Mouse (Mus musculus): ENCODE measurements around the gene Gm20388. TPM values are rescaled to one million over a fixed set of nuclear protein-coding genes. Genes with fewer than 3 reads are reported as not detected.

The Gm20388 gene
- total RNA-seq, 2 experiments from 2014 or later = 10.3 to 10.6 TPM

DNA sequence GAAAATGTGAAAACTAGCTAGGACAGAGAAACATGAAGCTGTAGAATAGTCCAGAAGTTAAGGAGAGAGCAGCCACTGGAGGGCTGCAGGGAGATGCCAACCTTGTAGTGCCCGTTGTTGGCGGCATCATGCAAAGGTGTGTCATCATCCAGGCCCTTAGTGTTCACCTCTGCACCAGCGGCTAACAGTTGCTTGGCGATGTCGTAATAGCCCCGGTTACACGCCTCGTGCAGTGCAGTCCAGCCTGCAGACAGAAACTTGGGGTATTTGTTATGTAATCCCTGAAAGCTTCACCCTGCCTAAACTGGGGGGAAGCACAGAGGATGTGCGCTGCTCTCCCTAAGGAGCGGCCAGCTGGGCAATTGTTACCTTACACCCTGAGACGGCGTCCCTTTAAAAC, 2987.8 kb downstream of the Gm20388 start:
- no peak for DNase-seq (ENCODE audit: low spot score in 2 of 2)
- intact Hi-C loops (cut with DNase I) = loop anchor here (10.0 kb wide), 1 partner anchor 316 kb away; the partner anchor contains the start of genes Chmp1a and Spata33

DNA sequence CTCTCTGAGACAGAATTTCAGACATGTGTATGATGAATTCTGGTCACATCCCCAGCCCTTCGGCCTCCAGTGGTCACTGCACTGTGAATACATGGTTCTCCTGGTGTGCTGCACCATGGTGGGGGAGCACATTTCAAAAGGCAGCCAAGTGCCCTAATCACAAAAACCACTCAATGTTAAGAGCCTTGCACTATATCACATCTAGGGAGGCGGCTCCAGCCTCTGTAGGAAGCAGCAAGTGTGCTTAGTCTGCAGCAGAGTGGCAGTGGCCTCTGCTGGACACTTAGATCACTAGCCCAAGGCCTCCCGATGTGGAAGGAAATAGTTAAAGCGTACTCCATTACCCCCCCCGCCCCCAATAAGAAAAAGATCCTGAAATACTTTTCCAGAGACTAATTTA, 2988.4 kb downstream of the Gm20388 start:
- intact Hi-C loops (cut with DNase I) = loop anchor here (10.0 kb wide), 1 partner anchor 316 kb away; the partner anchor contains the start of genes Chmp1a and Spata33
- DNase-seq (ENCODE audit: low spot score in 2 of 2) = no peak

DNA sequence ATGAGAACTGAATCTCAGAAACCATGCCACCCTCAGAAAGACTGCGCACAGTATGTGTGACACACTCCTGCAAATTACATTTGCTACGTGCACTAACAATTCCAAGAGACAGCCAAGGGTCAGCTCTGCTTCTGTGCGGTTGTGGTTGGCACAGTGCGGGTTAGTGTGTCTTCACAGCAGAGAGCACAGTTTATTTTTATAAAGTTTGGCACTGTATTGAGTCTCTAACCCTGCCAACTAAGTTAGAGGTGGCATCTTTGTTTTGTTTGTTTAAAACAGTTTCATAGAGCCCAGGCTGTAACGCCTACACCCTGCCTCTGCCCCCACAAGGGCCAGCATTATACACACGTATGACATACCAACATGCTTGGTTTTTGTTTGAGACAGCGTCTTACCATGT, 2990.8 kb downstream of the Gm20388 start:
- no peak for DNase-seq (ENCODE audit: low spot score in 2 of 2)
- intact Hi-C loops (cut with DNase I) = no loop called here

DNA sequence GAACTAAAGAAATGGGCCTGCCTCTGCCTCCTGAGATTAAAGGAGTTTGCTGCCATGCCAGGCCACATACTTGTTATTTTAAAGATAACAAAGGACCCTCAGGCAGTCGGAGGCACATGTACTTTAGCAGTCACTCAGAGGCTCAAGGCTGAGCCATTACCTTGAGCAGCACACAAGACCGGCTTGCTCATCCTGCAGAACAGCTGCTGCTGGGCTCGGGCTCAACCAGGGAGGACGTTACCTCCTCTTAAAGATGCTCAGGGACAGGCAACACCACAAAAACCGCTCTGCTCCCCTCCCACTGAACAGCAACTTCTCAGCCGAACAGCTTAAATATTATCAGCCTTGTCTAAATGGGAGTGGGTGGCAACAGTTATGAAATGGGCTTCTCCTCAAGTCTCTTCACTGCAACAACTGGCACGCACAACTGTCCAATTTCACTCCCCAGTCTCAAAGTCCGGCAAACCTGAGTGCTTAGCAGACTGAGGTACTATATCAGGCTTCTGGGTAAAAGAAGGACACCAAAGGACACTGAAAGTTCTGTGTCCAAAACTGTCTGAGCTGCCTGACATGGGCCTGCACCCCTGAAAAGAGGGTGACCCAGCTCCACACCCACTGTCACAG, 2991.4 kb downstream of the Gm20388 start:
- DNase-seq (ENCODE audit: low spot score in 2 of 2) = no peak
- intact Hi-C loops (cut with DNase I) = no loop called here

DNA sequence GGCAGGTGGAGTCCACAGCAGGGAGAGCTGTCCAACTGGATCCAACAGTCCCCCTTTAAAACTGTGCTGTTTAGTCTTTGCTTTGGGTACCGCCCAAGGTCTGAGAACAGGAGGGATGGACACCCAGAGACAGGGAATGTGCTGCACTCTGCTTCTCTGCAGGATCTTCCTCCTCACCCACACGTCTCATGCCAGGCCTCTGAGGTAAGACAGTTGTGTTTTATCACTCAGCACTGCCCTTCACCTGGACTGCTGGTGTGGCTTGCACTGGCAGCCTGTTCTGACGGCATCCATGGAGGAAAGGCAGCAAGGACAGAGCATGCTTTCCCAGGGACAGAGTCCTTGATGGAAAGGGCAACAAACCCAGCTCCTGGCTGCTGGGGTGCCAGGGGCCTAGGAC, 2991.9 kb downstream of the Gm20388 start:
- intact Hi-C loops (cut with DNase I) = no loop called here
- no peak for DNase-seq (ENCODE audit: low spot score in 2 of 2)

DNA sequence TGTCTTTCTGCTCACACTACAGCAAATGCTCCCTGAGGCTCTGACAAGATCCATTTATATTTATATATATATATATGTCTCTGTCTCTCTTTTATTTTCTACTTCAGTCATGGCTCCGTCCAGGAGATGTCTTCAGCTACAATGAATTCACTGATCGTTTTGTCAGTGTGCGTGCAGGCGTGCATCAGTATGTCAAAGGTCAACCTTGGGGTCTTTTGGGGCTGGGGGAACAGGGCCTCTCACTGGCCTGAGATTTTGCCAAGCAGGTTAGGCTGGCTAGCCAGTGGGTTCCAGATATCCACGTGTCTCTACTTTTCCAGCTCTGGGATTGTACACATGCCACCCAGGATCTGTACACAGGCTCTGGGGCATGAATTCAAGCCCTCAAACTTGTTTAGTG, 2992.4 kb downstream of the Gm20388 start:
- intact Hi-C loops (cut with DNase I) = no loop called here
- no peak for DNase-seq (ENCODE audit: low spot score in 2 of 2)

DNA sequence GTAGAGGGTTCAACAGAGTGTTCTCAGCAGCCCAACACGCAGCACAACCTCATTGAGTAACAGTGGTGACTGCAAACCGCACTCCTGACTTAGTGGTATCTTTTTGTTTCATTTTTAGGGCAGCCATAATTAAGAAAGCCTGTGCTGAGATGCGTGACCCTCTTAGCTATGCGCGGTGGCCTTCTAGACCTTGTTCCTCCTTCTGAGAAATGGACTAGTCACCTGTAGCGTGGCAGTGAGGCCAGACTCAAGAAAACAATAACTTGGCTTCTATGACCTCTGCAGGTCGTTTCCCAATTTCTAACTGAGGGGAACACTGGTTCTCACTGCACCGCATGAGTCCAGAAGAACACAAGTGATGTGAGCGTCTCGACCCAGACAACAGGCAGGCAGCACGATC, 2993.9 kb downstream of the Gm20388 start:
- intact Hi-C loops (cut with DNase I) = no loop called here

DNA sequence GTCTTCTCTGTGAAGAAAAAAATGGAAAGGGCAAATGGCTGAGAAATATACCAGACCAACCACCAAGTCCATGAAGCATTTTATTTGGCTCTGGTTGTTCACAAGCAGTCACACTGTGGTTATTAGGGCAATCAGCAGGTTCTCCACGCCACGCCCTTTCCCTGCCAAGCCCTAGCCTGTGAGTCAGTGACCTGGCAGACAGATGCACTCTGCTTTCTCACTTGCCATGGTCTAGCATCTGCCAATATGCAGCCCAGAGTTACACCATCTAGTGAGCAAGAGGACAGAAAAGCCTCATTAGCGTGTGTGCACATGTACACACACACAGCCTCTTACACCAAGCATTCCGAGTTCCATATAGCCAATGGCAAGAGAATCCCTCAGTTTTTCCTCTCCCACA, 2994.7 kb downstream of the Gm20388 start:
- no peak for DNase-seq (ENCODE audit: low spot score in 2 of 2)
- intact Hi-C loops (cut with DNase I) = loop anchor here (5.0 kb wide), 1 partner anchor 197 kb away; the partner anchor contains the start of gene Rpl13

More for the DNA sequence above, 2993.9 kb downstream of the Gm20388 start:
- DNase-seq (ENCODE audit: low spot score in 2 of 2) = no peak

DNA sequence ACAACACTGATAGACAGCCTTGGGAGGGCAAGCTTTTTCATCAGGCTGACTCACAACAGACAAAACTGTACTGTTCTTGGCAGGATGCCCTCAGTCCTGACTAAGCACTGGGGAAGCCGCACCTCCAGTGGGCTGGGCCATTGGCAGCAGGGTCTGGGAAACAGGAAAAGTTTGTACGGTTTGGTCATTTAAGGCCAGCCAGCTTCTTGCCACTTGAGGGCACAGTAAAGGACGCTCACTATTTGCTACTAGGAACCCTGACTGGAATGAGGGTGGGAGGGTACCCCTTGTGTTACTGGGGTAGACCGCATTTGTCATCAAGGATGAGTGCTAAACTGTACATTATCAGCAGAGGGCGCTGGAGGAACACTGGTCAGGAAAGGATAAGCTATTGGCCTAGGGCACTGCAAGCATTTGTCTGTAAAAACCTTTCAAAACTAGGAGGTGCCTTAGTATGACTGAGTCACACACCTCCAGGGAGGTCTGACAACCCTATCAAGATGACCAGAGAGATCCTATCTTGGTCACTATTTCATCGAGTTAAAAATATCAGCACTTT, 2995.9 kb downstream of the Gm20388 start:
- intact Hi-C loops (cut with DNase I) = loop anchor here (1.0 to 5.0 kb wide), 3 partner anchors 134 to 196 kb away; partner anchors contain the start of gene Rpl13

DNA sequence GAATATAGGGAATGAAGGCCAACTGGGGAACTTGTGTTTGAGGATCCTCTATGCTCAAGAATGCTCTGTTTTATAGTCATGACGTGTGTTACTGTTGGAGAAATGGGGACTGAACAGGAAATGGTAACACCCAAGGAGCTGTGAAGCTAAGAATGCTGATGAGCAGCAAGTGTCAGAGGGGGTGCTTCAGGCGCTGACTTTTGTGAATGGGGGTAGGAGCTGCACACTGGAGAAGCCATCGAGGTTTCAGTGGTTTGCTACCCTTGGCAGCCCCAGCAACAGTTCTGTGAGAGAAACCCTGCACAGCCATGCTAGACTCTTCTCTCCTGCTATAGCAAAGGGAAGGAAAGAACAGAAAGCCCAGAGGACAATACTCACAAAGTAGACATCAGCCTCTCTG, 3001.5 kb downstream of the Gm20388 start:
- intact Hi-C loops (cut with DNase I) = no loop called here
- DNase-seq (ENCODE audit: low spot score in 2 of 2) = no peak

More for the DNA sequence above, 2995.9 kb downstream of the Gm20388 start:
- peak; percentile 90 to 92 for DNase-seq (ENCODE audit: low spot score in 2 of 2)

DNA sequence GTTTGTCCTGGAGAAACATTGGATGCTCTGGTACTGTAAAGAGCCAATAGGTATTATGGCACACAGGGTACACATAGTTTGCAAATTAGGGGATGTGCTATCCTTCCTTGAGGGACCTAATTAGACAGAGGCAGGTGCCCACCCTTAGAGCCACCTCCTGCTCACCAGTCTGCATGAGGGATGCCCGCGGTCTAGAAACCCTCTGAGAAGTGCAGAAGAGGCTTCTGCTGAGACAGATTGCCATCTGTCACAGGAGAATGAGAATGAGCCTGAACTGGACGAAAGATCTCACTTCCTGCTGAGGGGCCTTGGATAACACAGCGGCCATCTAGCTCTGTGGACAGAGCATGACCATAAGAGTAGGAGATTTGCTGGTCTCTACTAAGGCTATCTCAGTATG, 3002.2 kb downstream of the Gm20388 start:
- intact Hi-C loops (cut with DNase I) = no loop called here
- no peak for DNase-seq (ENCODE audit: low spot score in 2 of 2)

DNA sequence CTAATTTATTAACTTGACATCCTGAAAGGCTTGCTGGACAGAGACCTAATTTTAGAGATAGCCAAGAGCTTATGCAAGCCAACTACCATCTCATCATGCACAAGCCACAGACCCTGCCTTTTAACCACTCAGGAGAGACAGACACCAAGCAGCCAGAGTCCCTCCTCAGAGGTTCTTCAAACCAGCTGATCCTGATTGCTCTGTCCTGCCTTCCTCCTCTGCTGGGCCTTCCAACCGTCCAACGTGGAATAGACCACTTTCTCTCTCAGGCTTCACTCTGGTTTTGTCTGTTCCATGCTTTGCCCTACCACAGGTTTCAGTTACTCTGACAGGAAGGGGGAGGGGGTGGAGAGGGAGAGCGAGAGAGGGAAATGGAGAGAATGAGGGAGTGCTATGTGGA, 3006.1 kb downstream of the Gm20388 start:
- no peak for DNase-seq (ENCODE audit: low spot score in 2 of 2)
- intact Hi-C loops (cut with DNase I) = no loop called here

DNA sequence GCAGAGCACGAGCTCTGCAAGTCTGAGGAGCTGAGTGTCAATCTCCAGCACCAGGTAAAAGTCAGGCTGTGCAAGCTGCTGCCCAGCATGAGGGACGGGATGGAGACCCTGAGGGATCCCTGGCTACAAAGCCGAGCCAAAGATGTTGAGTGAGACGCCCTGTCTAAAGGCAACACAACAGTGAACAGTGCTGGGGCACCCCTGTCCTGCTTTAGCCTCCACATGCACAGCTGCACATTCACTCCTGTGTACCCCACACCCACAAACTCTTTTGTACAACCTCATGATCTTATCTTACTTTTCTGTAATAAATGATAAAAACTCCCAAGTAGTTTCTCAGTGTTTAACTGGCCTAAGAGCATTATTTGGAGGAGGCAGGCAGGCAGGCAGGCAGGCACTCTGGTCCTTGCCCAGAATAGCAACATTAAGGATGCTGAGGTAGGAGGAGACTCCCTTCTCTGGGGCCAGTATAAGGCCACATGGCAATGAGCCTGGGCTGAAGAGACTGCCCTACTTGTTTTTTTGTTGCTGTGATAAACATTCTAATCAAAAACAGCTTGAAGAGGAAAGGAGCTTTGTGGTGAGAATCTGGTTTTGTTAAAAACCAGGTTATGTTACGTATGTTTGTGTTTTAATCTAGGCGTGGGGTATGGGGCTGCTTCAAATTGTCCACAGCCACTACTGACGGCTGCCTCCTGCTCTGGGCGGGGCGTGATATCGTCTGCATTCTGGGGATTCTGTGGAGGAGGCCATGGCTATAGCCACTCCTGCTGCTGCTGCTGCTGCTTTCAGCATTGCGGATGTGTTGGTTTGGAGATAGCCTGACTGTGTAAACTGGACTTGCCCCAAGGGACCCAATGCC, 3007.1 kb downstream of the Gm20388 start:
- DNase-seq (ENCODE audit: low spot score in 2 of 2) = no peak
- intact Hi-C loops (cut with DNase I) = no loop called here

DNA sequence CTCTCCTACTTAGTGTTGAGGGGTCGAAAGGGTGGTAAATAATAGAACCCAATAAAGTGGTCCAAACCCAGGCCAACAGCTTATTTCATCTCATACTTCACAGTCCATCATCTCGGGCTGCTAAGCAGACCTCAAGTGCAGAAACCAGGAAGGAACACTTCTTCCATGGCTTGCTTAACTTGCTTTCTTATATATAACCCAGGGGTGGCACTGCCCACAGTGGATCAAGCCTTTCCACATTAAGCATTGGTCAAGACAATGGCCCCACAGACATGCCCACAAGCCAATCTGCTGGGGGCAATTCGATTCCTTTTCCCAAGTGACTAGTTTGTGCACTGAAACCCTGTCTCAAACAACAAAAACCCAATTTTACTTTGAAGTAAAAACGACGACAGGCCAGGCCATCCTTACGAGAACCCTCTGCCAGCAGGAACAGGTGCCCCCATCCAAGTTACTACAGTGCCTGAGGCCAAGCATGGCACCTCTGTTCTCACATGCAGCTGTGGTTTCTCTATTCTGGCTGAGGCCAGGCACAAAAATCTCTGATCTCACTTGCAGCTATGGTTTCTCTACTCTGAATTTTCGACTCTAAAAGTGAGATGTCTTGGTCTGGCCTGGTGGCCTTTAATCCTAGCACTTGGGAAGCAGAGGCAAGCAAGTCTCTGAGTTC, 3007.9 kb downstream of the Gm20388 start:
- DNase-seq (ENCODE audit: low spot score in 2 of 2) = no peak
- intact Hi-C loops (cut with DNase I) = no loop called here

DNA sequence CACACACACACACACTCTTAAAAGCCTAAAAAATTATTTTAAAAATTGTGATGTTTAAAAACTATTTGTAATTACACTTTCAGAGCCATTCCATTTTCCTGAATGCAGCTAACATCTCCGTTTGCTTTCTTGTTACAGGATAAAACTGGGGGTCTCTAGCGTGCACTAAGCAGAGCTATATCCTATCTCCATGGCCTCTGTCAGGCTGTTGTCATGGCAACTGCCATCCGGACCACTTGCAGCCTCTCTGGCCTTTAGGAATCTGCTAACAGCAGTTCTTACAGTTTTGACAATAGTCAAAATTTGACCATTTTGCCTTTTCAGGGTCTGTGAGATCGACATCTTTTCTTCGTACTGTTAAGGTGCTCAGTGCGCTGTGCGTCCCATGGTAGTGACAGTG, 3010.2 kb downstream of the Gm20388 start:
- no peak for DNase-seq (ENCODE audit: low spot score in 2 of 2)
- intact Hi-C loops (cut with DNase I) = no loop called here

DNA sequence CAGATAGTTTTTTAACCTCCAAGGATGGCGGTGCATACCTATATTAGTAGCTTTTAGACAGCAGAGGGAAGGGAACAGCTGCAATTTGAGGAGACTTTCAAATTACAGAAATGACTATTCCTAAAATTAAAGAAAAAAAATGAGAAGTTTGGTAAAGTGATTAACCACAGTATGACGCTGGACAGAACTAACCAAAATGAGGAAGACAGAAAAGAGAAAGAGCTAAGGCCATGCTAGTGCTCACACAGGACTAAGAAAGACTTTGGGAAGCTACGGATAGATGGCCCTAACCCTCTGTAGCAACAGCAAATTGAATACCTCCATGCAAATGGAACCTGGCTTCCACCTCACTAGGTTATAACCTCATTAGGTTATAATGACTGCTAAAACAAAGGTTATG, 3012.3 kb downstream of the Gm20388 start:
- no peak for DNase-seq (ENCODE audit: low spot score in 2 of 2)
- intact Hi-C loops (cut with DNase I) = no loop called here

DNA sequence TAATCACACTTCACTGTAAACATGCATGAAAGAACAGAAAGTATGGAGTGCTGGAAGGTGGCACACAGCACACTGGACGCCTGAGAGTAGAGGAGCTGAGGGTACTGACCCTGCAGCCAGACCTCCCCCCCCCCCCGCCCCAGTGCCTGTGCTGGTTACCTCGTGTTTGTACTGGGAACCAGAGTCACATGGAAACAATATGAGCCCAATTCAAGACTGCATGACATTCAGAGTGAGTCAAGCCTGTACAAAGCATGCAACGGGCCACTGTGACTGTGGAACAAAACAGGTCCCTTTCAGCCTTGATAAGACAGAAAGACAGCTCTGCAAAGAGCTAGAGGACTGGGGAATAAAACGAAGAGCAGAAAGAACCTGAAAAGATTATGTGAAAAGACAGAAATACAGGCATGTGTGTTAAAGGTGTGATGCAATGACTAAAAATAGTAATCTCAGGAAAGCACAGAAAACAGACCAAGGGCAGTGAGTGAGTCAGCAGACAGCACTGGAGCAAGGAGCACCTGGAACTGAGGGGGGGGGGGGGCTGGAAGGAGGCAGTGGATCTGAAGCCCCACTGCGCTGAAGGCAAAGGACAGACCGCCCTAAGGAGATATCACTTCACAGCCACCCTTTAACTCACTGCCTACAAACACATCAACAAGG, 3012.9 kb downstream of the Gm20388 start:
- DNase-seq (ENCODE audit: low spot score in 2 of 2) = no peak
- intact Hi-C loops (cut with DNase I) = no loop called here

DNA sequence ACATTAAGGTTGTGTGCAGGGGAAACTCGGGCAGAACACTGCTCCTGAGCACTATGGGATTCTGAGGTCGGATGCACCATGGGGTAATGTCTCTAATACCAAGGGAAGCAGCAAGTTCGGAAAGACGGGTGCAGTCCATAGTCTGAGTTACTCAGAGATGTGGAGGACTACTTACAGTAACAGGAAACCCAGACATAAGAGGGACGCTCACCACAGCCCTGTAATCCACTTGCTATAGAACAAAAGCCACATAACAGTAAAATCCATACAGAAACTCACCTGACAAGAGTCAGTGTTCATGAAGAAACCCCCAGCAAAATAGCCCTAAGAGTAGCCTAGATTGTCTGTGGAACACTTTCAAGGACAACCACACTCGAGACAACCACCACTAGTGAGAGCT, 3013.4 kb downstream of the Gm20388 start:
- no peak for DNase-seq (ENCODE audit: low spot score in 2 of 2)
- intact Hi-C loops (cut with DNase I) = no loop called here

DNA sequence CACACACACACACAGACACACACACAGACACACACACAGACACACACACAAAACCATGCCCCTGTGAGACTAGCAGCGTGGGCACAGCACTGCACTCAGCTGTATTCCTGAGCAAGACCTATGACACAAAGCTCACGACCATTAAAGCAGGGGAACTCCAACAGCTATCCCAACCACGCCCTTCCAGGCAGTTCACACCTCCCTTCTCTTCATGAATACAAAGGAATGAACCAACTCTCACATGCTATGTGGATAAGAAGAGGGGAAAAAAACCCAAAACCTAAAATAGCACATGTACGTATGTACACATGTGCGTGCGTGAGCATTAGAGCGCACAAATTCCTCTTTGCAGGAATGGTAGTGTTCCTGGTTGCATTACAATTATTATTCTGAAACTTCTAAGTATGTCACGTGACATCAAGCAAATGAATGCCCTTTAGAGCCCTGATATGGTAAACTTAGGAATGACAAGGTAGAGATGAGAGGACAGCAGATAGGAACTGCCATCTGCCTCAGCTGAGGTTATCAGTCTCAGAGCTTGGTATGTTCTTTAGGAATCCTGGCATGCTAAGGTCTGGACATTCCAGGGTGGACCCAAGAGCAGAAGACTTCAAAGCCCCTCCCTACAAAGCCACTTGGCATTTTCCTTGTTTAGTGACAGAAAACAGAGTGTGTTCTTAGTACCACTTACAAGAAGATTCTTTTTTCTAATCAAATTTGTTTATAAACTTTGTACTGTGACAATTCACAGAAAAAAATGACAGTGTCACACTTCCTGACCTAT, 3015.5 kb downstream of the Gm20388 start:
- DNase-seq (ENCODE audit: low spot score in 2 of 2) = no peak
- intact Hi-C loops (cut with DNase I) = no loop called here
